Mouse (Mus musculus) brain, embryonic 14.5 days (tissue): ENCODE data around the gene Radil.

Experiments used
- CTCF ChIP-seq: fragments of 200-500 bp; IDR thresholded peaks from 2 replicates; pipeline ENCODE4 v1.5.1; 2012; ENCODE audit warnings: inconsistent platforms, mild to moderate bottlenecking, moderate library complexity, borderline replicate concordance; ENCODE audit not compliant: insufficient read depth, insufficient read length; ENCODE audit errors: extremely low read depth
- POLR2A ChIP-seq: fragments of 200-500 bp; IDR thresholded peaks from 2 replicates; pipeline ENCODE4 v1.6.1; 2012; ENCODE audit warnings: mild to moderate bottlenecking, inconsistent platforms, borderline replicate concordance; ENCODE audit not compliant: poor library complexity, insufficient read depth, insufficient read length, severe bottlenecking; ENCODE audit errors: extremely low read depth

DNA sequence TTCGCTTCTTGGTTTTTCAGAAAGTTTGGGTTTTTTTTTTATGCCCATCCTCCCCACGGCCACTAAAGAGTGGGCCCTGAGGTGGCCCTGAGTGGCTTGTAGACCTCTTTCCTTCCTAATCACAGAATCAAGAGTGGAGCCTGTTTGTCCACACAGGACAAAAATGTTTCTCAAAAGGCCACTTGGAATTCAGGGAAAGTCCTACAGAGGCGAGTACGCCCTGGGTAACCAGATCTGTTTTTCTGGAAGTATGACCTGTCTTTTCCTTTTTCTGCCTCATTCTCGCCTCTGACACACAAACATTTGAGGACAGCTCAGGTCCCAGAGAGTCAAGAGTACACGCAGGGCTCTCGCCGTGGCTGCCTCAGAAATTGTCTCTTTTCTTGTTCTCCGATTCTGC lies 1.5 kb downstream of the Radil start:
- TF ChIP-seq CTCF (no peak), POLR2A (no peak)
